Comparison of ENCODE assay signal across 8 mouse cellular contexts in genomic region chr10:81376561-81377361, GRCm38 (mm10). TPM values are rescaled to one million over a fixed set of nuclear protein-coding genes. Genes with fewer than 3 reads are reported as not detected.
A peak's percentile ranks its signal among the peaks of the same experiment; 100 is the strongest.
DNase-seq lines count a peak whose midpoint lies in the region; ATAC-seq and TF ChIP-seq lines count a peak whose summit lies in the region.

No protein-coding gene starts in this region.

- H3K27me3 ChIP-seq in heart, postnatal 0 days (ENCODE audit: control insufficient read depth, insufficient read depth, low read length) = no peaks in the 10 kb centered on the region
- H3K27me3 ChIP-seq in MEL (ENCODE audit: control insufficient read depth in 1 of 2, insufficient read depth in 2 of 2, low read length in 2 of 2) = no peaks in the 10 kb centered on the region
- H3K27me3 ChIP-seq in forebrain, embryonic 16.5 days (replicated peaks; ENCODE audit: control insufficient read depth, insufficient read depth, low read length) = no peaks in the 10 kb centered on the region
- no peaks in the 10 kb centered on the region for H3K27me3 ChIP-seq in midbrain, embryonic 10.5 days (ENCODE audit: low read depth, poor library complexity, severe bottlenecking)

- H3K4me3 ChIP-seq in heart, postnatal 0 days (ENCODE audit: low read depth, low read length) = peak overlapping the region; percentile 87
- H3K4me3 ChIP-seq in MEL (ENCODE audit: control insufficient read depth in 1 of 2, insufficient read depth in 1 of 2, low read depth in 2 of 2, low read length in 2 of 2) = peak overlapping the region; percentile 81 to 99
- peak overlapping the region; percentile 78 for H3K4me3 ChIP-seq in forebrain, embryonic 16.5 days (replicated peaks; ENCODE audit: low read length)
- H3K4me3 ChIP-seq in midbrain, embryonic 10.5 days = peak overlapping the region; percentile 93

- DNase-seq in heart, postnatal 0 days (ENCODE audit: low spot score) = no peak
- no peak for DNase-seq in heart, postnatal 14 days
- peak; percentile 76 for DNase-seq in MEL (ENCODE audit: low read depth, low spot score)
- no peak for DNase-seq in midbrain, embryonic 10.5 days (ENCODE audit: low spot score)
- DNase-seq in urinary bladder, adult 2 months (ENCODE audit: low spot score) = no peak
- DNase-seq in urinary bladder, postnatal 14 days (ENCODE audit: low spot score) = no peak
- no peak for DNase-seq in layer of hippocampus, postnatal 25 days (ENCODE audit: extremely low spot score in 1 of 2, low spot score in 1 of 2)

- 40% methylated on average over 6 of the region's 6 CpGs for WGBS in heart, postnatal 0 days
- WGBS in forebrain, embryonic 16.5 days = 38% methylated on average over 6 of the region's 6 CpGs
- WGBS in midbrain, embryonic 10.5 days = 49% methylated on average over 6 of the region's 6 CpGs

- peaks cover 35% of the 10 kb centered on the region for H3K79me2 ChIP-seq in MEL (ENCODE audit: control insufficient read depth, insufficient read depth, low read length, poor library complexity)

- H3K9me3 ChIP-seq in heart, postnatal 0 days (replicated peaks; ENCODE audit: control insufficient read depth, low read length) = no peaks in the 10 kb centered on the region
- no peaks in the 10 kb centered on the region for H3K9me3 ChIP-seq in MEL (replicated peaks; ENCODE audit: insufficient read depth, low read length)
- no peaks in the 10 kb centered on the region for H3K9me3 ChIP-seq in forebrain, embryonic 16.5 days (ENCODE audit: control insufficient read depth, low read length)
- H3K9me3 ChIP-seq in midbrain, embryonic 10.5 days (replicated peaks) = no peaks in the 10 kb centered on the region

- H3K4me1 ChIP-seq in heart, postnatal 0 days (ENCODE audit: control insufficient read depth, insufficient read depth) = peaks cover 17% of the 10 kb centered on the region
- H3K4me1 ChIP-seq in MEL (ENCODE audit: control insufficient read depth in 1 of 2, insufficient read depth in 2 of 2, low read length in 2 of 2) = peaks cover 22 to 34% of the 10 kb centered on the region in 2 experiments
- peaks cover 24% of the 10 kb centered on the region for H3K4me1 ChIP-seq in forebrain, embryonic 16.5 days (replicated peaks; ENCODE audit: control insufficient read depth, insufficient read depth, low read length)
- H3K4me1 ChIP-seq in midbrain, embryonic 10.5 days = peaks cover 47% of the 10 kb centered on the region

- no peak for TF ChIP-seq RAD21 in MEL (IDR thresholded peaks at IDR 0.05; ENCODE audit: low read depth, low read length)

- no peak for TF ChIP-seq EP300 in heart, postnatal 0 days (IDR thresholded peaks at IDR 0.05; ENCODE audit: low read depth)
- no peak for TF ChIP-seq EP300 in MEL (IDR thresholded peaks at IDR 0.05; ENCODE audit: low read depth in 1 of 2, low read length in 2 of 2)

- ATAC-seq in heart, postnatal 0 days (ENCODE audit: insufficient read depth, low read depth) = no peak
- no peak for ATAC-seq in forebrain, embryonic 16.5 days

- peak in 1 of 2 experiments; percentile 71; a peak in 2 of 4 replicates for TF ChIP-seq POLR2A in MEL (IDR thresholded peaks at IDR 0.05; ENCODE audit: control insufficient read depth in 1 of 2, insufficient read depth in 1 of 2, low read depth in 1 of 2, low read length in 2 of 2, poor library complexity in 1 of 2)

- peak overlapping the region; percentile 83 for H3K4me2 ChIP-seq in heart, postnatal 0 days (ENCODE audit: low read depth, low read length)
- H3K4me2 ChIP-seq in forebrain, embryonic 16.5 days (ENCODE audit: low read length) = peak overlapping the region; percentile 89

- H3K9ac ChIP-seq in heart, postnatal 0 days (replicated peaks; ENCODE audit: low read depth, low read length) = peak overlapping the region; percentile 92
- peak overlapping the region; percentile 89 for H3K9ac ChIP-seq in MEL (ENCODE audit: control insufficient read depth, low read depth, low read length, poor library complexity, severe bottlenecking)
- H3K9ac ChIP-seq in forebrain, embryonic 16.5 days (replicated peaks; ENCODE audit: low read depth, low read length) = peak overlapping the region; percentile 88

- H3K36me3 ChIP-seq in heart, postnatal 0 days (replicated peaks; ENCODE audit: control insufficient read depth, insufficient read depth, low read length) = peaks cover 24% of the 10 kb centered on the region
- peaks cover 5 to 32% of the 10 kb centered on the region in 2 experiments for H3K36me3 ChIP-seq in MEL (ENCODE audit: control insufficient read depth in 1 of 2, insufficient read depth in 2 of 2, low read length in 2 of 2)
- H3K36me3 ChIP-seq in forebrain, embryonic 16.5 days (ENCODE audit: control insufficient read depth, insufficient read depth) = 0 out of 2 replicates have a peak, but pooled peaks cover 2% of the 10 kb centered on the region
- peaks cover 49% of the 10 kb centered on the region for H3K36me3 ChIP-seq in midbrain, embryonic 10.5 days

- peak overlapping the region; percentile 36; the same call in 1 of the 2 replicates for H3K27ac ChIP-seq in heart, postnatal 0 days (ENCODE audit: low read depth)
- peak overlapping the region; percentile 5; the same call in 1 of the 2 replicates for H3K27ac ChIP-seq in MEL (ENCODE audit: control insufficient read depth, low read depth, low read length)
- no peak overlapping the region for H3K27ac ChIP-seq in forebrain, embryonic 16.5 days (ENCODE audit: low read length)
- H3K27ac ChIP-seq in midbrain, embryonic 10.5 days (replicated peaks) = peak overlapping the region; percentile 97

- intact Hi-C loops in heart, postnatal 14 days (cut with DNase I) = loop anchor here (2.0 kb wide), 1 partner anchor 18 kb away; no protein-coding TSS in a partner anchor

- no peak for TF ChIP-seq CTCF in heart, postnatal 0 days (IDR thresholded peaks at IDR 0.05; ENCODE audit: low read depth)
- peak in 2 of 3 experiments; percentile 1 to 10; a peak in 1 of 6 replicates for TF ChIP-seq CTCF in MEL (IDR thresholded peaks at IDR 0.05 in 2 of 3, conservative IDR thresholded peaks at IDR 0.05 in 1 of 3; ENCODE audit: control insufficient read depth in 1 of 3, insufficient read depth in 1 of 3, low read depth in 2 of 3, low read length in 3 of 3, poor library complexity in 1 of 3, severe bottlenecking in 1 of 3)

RNA-seq across cellular contexts. Expression of gene Fzr1, which starts 1.6 kb away (rescaled TPM):
- total RNA-seq in heart, postnatal 0 days (2014; rRNA removed; ENCODE audit: low replicate concordance) = 47.6 and 53.9 TPM in 2 replicates
- polyA plus RNA-seq in heart, postnatal 0 days (2015; fragmentation: Nextera tagmentation; extraction: Ambion mirVana) = 45.8 and 48.4 TPM in 2 replicates
- 10 to 100 TPM; 30.5 to 32.7 TPM for total RNA-seq in heart, postnatal 14 days (2021)
- 20.7 and 24.7 TPM in 2 replicates for total RNA-seq in MEL (2012; rRNA removed)
- 100 to 1,000 TPM in 1 of 2 experiments, not detected in 1; 115 TPM for polyA plus RNA-seq in MEL (2012; ENCODE audit: insufficient read depth in 1 of 2, insufficient read length in 2 of 2, low read depth in 1 of 2, low replicate concordance in 2 of 2, missing spikeins in 1 of 2)
- 121 and 133 TPM in 2 replicates for polyA plus RNA-seq in forebrain, embryonic 16.5 days (2015; fragmentation: Nextera tagmentation; extraction: Ambion mirVana)
- 138 and 146 TPM in 2 replicates for polyA plus RNA-seq in midbrain, embryonic 10.5 days (2016; fragmentation: Nextera tagmentation; extraction: Ambion mirVana)
- polyA plus RNA-seq in urinary bladder, adult 2 months (2012; rRNA removed) = 34.1 and 34.4 TPM in 2 replicates
- 10 to 100 TPM; 65.9 to 66.6 TPM for total RNA-seq in layer of hippocampus, postnatal 25 days (2021)

RNA-seq across cellular contexts. Expression of gene Dohh, which starts 7.5 kb away (rescaled TPM):
- 123 and 139 TPM in 2 replicates for total RNA-seq in heart, postnatal 0 days (2014; rRNA removed; ENCODE audit: low replicate concordance)
- 75.2 and 77.6 TPM in 2 replicates for polyA plus RNA-seq in heart, postnatal 0 days (2015; fragmentation: Nextera tagmentation; extraction: Ambion mirVana)
- total RNA-seq in heart, postnatal 14 days (2021) = 10 to 100 TPM; 47.6 to 55.3 TPM
- total RNA-seq in MEL (2012; rRNA removed) = 153 and 157 TPM in 2 replicates
- polyA plus RNA-seq in MEL (2012; ENCODE audit: insufficient read depth in 1 of 2, insufficient read length in 2 of 2, low read depth in 1 of 2, low replicate concordance in 2 of 2, missing spikeins in 1 of 2) = 100 to 1,000 TPM in 1 of 2 experiments, not detected in 1; 145 TPM
- 86.0 and 91.0 TPM in 2 replicates for polyA plus RNA-seq in forebrain, embryonic 16.5 days (2015; fragmentation: Nextera tagmentation; extraction: Ambion mirVana)
- polyA plus RNA-seq in midbrain, embryonic 10.5 days (2016; fragmentation: Nextera tagmentation; extraction: Ambion mirVana) = 93.4 and 98.7 TPM in 2 replicates
- 42.9 and 47.4 TPM in 2 replicates for polyA plus RNA-seq in urinary bladder, adult 2 months (2012; rRNA removed)
- 10 to 100 TPM; 79.1 to 87.1 TPM for total RNA-seq in layer of hippocampus, postnatal 25 days (2021)

RNA-seq across cellular contexts. Expression of gene Gm48551, which starts 7.5 kb away (rescaled TPM):
- total RNA-seq in heart, postnatal 0 days (2014; rRNA removed; ENCODE audit: low replicate concordance) = 0.11 TPM in 1 of 2 replicates, not detected in the other
- 0.43 and 1.1 TPM in 2 replicates for polyA plus RNA-seq in heart, postnatal 0 days (2015; fragmentation: Nextera tagmentation; extraction: Ambion mirVana)
- under 1 TPM; 0.51 to 0.84 TPM for total RNA-seq in heart, postnatal 14 days (2021)
- total RNA-seq in MEL (2012; rRNA removed) = 0.46 and 0.62 TPM in 2 replicates
- 1 to 10 TPM in 1 of 2 experiments, not detected in 1; 2.6 TPM for polyA plus RNA-seq in MEL (2012; ENCODE audit: insufficient read depth in 1 of 2, insufficient read length in 2 of 2, low read depth in 1 of 2, low replicate concordance in 2 of 2, missing spikeins in 1 of 2)
- 6.2 and 8.8 TPM in 2 replicates for polyA plus RNA-seq in forebrain, embryonic 16.5 days (2015; fragmentation: Nextera tagmentation; extraction: Ambion mirVana)
- polyA plus RNA-seq in midbrain, embryonic 10.5 days (2016; fragmentation: Nextera tagmentation; extraction: Ambion mirVana) = 2.9 and 3.4 TPM in 2 replicates
- 3.6 and 3.8 TPM in 2 replicates for polyA plus RNA-seq in urinary bladder, adult 2 months (2012; rRNA removed)
- 1 to 10 TPM; 2.6 to 3.7 TPM for total RNA-seq in layer of hippocampus, postnatal 25 days (2021)

RNA-seq across cellular contexts. Expression of gene 4930404N11Rik, which starts 11.1 kb away (rescaled TPM):
- not detected in 2 replicates for total RNA-seq in heart, postnatal 0 days (2014; rRNA removed; ENCODE audit: low replicate concordance)
- 0.68 and 1.0 TPM in 2 replicates for polyA plus RNA-seq in heart, postnatal 0 days (2015; fragmentation: Nextera tagmentation; extraction: Ambion mirVana)
- 1 to 10 TPM; 1.2 to 1.3 TPM for total RNA-seq in heart, postnatal 14 days (2021)
- 6.7 and 12.1 TPM in 2 replicates for total RNA-seq in MEL (2012; rRNA removed)
- polyA plus RNA-seq in MEL (2012; ENCODE audit: insufficient read depth in 1 of 2, insufficient read length in 2 of 2, low read depth in 1 of 2, low replicate concordance in 2 of 2, missing spikeins in 1 of 2) = 1 to 10 TPM in 1 of 2 experiments, not detected in 1; 3.1 TPM
- 0.72 and 0.86 TPM in 2 replicates for polyA plus RNA-seq in forebrain, embryonic 16.5 days (2015; fragmentation: Nextera tagmentation; extraction: Ambion mirVana)
- polyA plus RNA-seq in midbrain, embryonic 10.5 days (2016; fragmentation: Nextera tagmentation; extraction: Ambion mirVana) = 0.38 and 0.39 TPM in 2 replicates
- polyA plus RNA-seq in urinary bladder, adult 2 months (2012; rRNA removed) = 1.9 and 2.1 TPM in 2 replicates
- total RNA-seq in layer of hippocampus, postnatal 25 days (2021) = 1 to 10 TPM; 1.1 to 1.2 TPM

RNA-seq across cellular contexts. Expression of gene Gm48552, which starts 12.0 kb away (rescaled TPM):
- total RNA-seq in heart, postnatal 0 days (2014; rRNA removed; ENCODE audit: low replicate concordance) = not detected in 2 replicates
- 0.45 and 0.70 TPM in 2 replicates for polyA plus RNA-seq in heart, postnatal 0 days (2015; fragmentation: Nextera tagmentation; extraction: Ambion mirVana)
- under 1 TPM; 0.65 to 0.83 TPM for total RNA-seq in heart, postnatal 14 days (2021)
- total RNA-seq in MEL (2012; rRNA removed) = 0.49 and 0.89 TPM in 2 replicates
- polyA plus RNA-seq in MEL (2012; ENCODE audit: insufficient read depth in 1 of 2, insufficient read length in 2 of 2, low read depth in 1 of 2, low replicate concordance in 2 of 2, missing spikeins in 1 of 2) = 1 to 10 TPM in 1 of 2 experiments, not detected in 1; 1.2 TPM
- polyA plus RNA-seq in forebrain, embryonic 16.5 days (2015; fragmentation: Nextera tagmentation; extraction: Ambion mirVana) = 1.0 and 2.2 TPM in 2 replicates
- polyA plus RNA-seq in midbrain, embryonic 10.5 days (2016; fragmentation: Nextera tagmentation; extraction: Ambion mirVana) = 1.7 and 2.9 TPM in 2 replicates
- polyA plus RNA-seq in urinary bladder, adult 2 months (2012; rRNA removed) = 2.7 and 3.6 TPM in 2 replicates
- total RNA-seq in layer of hippocampus, postnatal 25 days (2021) = 1 to 10 TPM; 3.2 to 4.7 TPM
